Mouse (Mus musculus): Measurements from ENCODE around the gene Smpdl3b. TPM values are rescaled to one million over a fixed set of nuclear protein-coding genes. Genes with fewer than 3 reads are reported as not detected.

Smpdl3b gene
- total and polyA plus RNA-seq, 3 experiments: 1.7 to 32.0 (median 24.2) TPM

- no peak for DNase-seq
Observed at GRCm38 (mm10) chr4:132734766-132735165, 22.3 kb downstream of the Smpdl3b start.

DNA sequence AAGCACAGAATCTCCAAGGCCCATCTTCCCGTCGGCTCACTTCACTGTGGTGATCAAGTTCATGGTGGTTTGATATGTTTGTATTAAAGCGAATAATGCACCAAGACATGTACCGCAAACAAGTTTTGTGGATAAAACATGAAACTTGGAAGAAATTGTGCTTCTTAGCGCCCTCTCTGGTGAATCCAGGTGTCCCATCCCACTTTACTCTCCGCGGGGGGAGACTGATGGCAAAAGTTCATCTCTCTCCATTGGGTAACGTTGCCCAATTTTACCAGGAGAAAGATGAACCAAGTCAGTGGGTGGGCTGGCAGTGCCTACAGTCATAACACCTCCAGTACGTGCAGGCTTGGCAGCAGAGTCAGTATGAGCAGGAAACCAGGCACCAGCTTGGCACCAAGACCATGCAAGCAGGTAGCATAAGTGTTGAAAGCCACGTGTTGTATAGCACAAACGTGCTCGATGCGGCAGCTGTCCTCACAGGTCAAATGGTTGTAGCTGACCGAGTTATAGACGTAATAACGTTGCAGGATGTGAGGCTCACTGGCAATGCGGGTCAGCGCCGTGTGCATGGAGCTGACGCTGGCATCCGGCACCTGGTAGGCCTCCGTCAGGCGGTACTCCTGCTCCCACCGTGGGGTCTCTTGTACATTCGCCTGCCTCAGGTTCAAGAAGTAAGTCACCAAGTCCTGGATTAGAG, 23.8 kb downstream of the Smpdl3b start:
- no peak for DNase-seq

- DNase-seq: peak; percentile 96
Observed at GRCm38 (mm10) chr4:132732148-132732684, 24.8 kb downstream of the Smpdl3b start, which contains the start of gene Xkr8. Gene Xkr8 (minus strand): TSS chr4:132732546.

DNA sequence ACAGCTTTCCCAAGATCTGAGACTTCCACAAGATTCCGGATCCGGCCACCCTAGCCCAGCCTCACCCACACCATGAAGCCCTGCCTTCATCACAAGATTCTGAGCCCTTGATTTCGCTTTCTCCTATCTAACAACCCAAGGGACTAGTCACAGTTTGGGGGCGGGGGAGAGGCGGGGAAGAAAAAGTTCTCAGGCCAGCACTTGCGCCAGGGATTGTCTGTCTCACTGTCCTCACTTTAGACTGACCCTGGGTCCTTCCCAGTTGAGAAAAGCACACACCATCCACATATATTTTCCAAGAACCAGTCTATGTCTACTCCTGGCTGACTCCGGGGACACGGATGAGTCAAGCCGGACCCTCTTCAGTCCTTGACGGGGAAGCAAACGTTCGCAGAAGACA, 25.4 kb downstream of the Smpdl3b start:
- no peak for DNase-seq

DNA sequence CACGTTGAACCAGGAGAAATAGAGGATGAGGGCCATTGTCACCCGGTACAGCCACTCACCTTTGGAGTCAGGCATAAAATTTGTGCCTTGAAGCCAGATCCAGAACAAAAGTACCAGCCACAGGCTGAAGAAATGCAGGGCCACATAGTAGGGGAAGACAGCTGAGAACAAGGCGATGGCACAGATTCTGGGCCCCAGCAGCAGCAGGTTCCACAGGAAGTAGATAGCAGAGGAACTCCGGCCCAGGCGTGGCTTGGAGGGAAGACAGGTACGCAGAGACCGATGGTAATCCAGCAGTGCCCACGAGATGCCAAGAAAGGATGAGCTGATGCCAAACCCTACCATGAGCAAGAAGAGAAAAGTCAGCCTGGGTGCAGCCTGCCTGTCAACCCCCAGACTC, 28.8 kb downstream of the Smpdl3b start:
- DNase-seq: no peak

- DNase-seq: no peak
Observed at GRCm38 (mm10) chr4:132718251-132718650, 38.8 kb downstream of the Smpdl3b start.

GRCm38 (mm10) chr4:132713181-132713580, 43.9 kb downstream of the Smpdl3b start:
- no peak for DNase-seq

DNA sequence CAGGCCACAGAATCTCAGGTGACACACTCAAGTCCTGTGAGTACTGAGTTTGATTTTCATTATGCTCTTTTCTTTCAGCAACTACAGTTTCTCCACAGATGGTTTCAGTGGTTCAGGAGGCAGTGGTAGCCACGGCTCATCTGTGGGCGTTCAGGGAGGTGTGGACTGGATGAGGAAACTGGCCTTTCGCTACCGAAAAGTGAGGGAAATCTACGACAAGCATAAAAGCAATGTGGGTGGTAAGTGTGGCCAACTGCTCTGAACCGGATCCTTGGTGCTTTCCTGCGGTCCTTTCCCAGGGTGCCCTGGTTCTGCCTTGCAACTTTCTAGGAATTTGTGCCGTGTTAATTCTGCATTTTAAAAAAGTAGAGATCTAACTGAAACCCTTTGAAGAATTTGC, 50.2 kb downstream of the Smpdl3b start:
- no peak for DNase-seq

DNA sequence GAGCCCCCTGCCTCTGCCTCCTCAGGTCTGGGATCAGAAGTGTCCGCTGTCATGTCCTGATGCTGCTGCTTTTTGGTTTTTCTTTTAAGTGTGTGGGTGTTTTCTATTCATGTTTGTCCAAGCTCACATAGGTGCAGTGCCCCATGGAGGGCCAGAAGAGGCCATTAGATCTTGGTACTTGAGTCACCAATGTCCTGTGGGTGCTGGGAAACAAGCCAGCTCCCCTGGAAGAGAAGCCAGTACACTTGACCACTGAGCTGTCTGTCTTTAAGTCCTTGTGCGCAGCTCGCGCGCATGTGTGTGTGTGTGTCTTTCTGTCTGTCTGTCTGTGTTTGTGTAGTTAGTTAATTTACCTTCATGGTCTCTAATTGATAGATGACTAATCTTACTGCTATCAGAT, 55.0 kb downstream of the Smpdl3b start:
- no peak for DNase-seq

DNA sequence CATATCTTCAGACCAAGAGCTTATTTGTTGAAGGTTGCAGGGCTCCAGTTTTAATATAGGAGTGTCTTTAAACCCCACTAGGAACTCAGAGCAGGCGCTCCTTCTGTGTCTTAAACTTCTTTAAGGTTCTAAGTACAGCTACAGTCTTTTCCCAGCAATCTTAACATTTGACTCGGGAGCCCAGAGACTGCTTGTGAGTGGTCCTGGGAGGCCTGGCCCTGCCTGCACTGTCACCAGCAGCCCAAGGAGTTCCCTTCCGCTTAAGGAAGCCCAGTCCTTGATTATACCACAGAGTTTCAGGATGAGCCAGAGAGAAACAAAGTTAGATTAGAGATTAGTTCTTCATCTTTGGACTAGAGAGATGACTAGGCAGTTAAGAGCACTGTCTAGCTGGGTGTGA, 63.7 kb downstream of the Smpdl3b start:
- no peak for DNase-seq

GRCm38 (mm10) chr4:132689634-132690033, 67.4 kb downstream of the Smpdl3b start:
- DNase-seq: no peak

Other genes with a start within 250 kb of the Smpdl3b start
- 10 to 100 TPM; 15.6 to 32.1 TPM for gene Sesn2, start 246.8 kb downstream of the Smpdl3b start, total RNA-seq (2021)
- 16.3 and 20.1 TPM in 2 replicates for gene Sesn2, start 246.8 kb downstream of the Smpdl3b start, polyA plus RNA-seq (2012; rRNA removed)
- gene Atpif1, start 223.6 kb downstream of the Smpdl3b start, total RNA-seq (2021): 100 to 1,000 TPM; 369 to 456 TPM
- gene Atpif1, start 223.6 kb downstream of the Smpdl3b start, polyA plus RNA-seq (2012; rRNA removed): 31.5 and 38.6 TPM in 2 replicates
- 100 to 1,000 TPM in 1 of 2 experiments, 10 to 100 TPM in 1; 93.2 to 112 TPM for gene Dnajc8, start 221.7 kb downstream of the Smpdl3b start, total RNA-seq (2021)
- 8.5 and 11.2 TPM in 2 replicates for gene Dnajc8, start 221.7 kb downstream of the Smpdl3b start, polyA plus RNA-seq (2012; rRNA removed)
- gene Ptafr, start 193.2 kb downstream of the Smpdl3b start, total RNA-seq (2021): 1 to 10 TPM in 1 of 2 experiments, under 1 TPM in 1; 0.98 to 3.2 TPM
- 1.6 and 2.2 TPM in 2 replicates for gene Ptafr, start 193.2 kb downstream of the Smpdl3b start, polyA plus RNA-seq (2012; rRNA removed)
- gene Eya3, start 118.3 kb downstream of the Smpdl3b start, total RNA-seq (2021): 10 to 100 TPM; 26.0 to 43.2 TPM
- gene Eya3, start 118.3 kb downstream of the Smpdl3b start, polyA plus RNA-seq (2012; rRNA removed): 12.0 and 14.7 TPM in 2 replicates
- gene Xkr8, start 24.7 kb downstream of the Smpdl3b start, total RNA-seq (2021): 1 to 10 TPM; 5.0 to 6.7 TPM
- gene Xkr8, start 24.7 kb downstream of the Smpdl3b start, polyA plus RNA-seq (2012; rRNA removed): 7.2 and 10.0 TPM in 2 replicates
- 1 to 10 TPM; 6.0 to 9.5 TPM for gene Rpa2, start 11.1 kb upstream of the Smpdl3b start, total RNA-seq (2021)
- gene Rpa2, start 11.1 kb upstream of the Smpdl3b start, polyA plus RNA-seq (2012; rRNA removed): 6.9 and 12.5 TPM in 2 replicates
- 1 to 10 TPM; 1.6 to 3.0 TPM for gene Themis2, start 39.1 kb upstream of the Smpdl3b start, total RNA-seq (2021)
- gene Themis2, start 39.1 kb upstream of the Smpdl3b start, polyA plus RNA-seq (2012; rRNA removed): 4.2 and 4.3 TPM in 2 replicates
- gene Ppp1r8, start 85.9 kb upstream of the Smpdl3b start, total RNA-seq (2021): 10 to 100 TPM; 41.1 to 52.4 TPM
- gene Ppp1r8, start 85.9 kb upstream of the Smpdl3b start, polyA plus RNA-seq (2012; rRNA removed): 25.1 and 29.4 TPM in 2 replicates
- 10 to 100 TPM; 52.7 to 58.0 TPM for gene Stx12, start 127.3 kb upstream of the Smpdl3b start, total RNA-seq (2021)
- 14.6 and 15.6 TPM in 2 replicates for gene Stx12, start 127.3 kb upstream of the Smpdl3b start, polyA plus RNA-seq (2012; rRNA removed)
- gene Fam76a, start 165.3 kb upstream of the Smpdl3b start, total RNA-seq (2021): 10 to 100 TPM; 27.7 to 35.4 TPM
- 10.9 and 13.2 TPM in 2 replicates for gene Fam76a, start 165.3 kb upstream of the Smpdl3b start, polyA plus RNA-seq (2012; rRNA removed)
- gene Fgr, start 216.8 kb upstream of the Smpdl3b start, total RNA-seq (2021): under 1 TPM; 0.29 to 0.93 TPM
- gene Fgr, start 216.8 kb upstream of the Smpdl3b start, polyA plus RNA-seq (2012; rRNA removed): 0.29 and 0.56 TPM in 2 replicates

Measured in adrenal gland, adult 2 months (tissue).